Mouse (Mus musculus): ENCODE measurements at regions not wholly inside any gene's neighbourhood (a gene's known extent, or its start where the extent isn't known, plus 50 kb on each side); places are given as distances from the start of the nearest gene placed in this dataset.

- H3K4me2 ChIP-seq (replicated peaks; ENCODE audit: low read depth, low read length): no peak overlapping the region
- 89% methylated on average over 7 of the region's 7 CpGs for WGBS
- H3K4me3 ChIP-seq (ENCODE audit: low read depth, low read length): no peak overlapping the region
- H3K9me3 ChIP-seq (ENCODE audit: control insufficient read depth, low read length): no peaks in the 10 kb centered on the region
- no peak overlapping the region for H3K9ac ChIP-seq (ENCODE audit: low read depth, low read length)
- no peak for DNase-seq (ENCODE audit: low spot score)
- H3K27me3 ChIP-seq (ENCODE audit: control insufficient read depth, insufficient read depth, low read length): no peaks in the 10 kb centered on the region
- no peak overlapping the region for H3K27ac ChIP-seq (ENCODE audit: low read depth, low read length)
- no peak for ATAC-seq (ENCODE audit: low FRiP score)
- H3K36me3 ChIP-seq (ENCODE audit: control insufficient read depth, insufficient read depth, low read length): no peaks in the 10 kb centered on the region
- peaks cover 5% of the 10 kb centered on the region; the same call in 1 of the 2 replicates for H3K4me1 ChIP-seq (replicated peaks; ENCODE audit: control insufficient read depth, insufficient read depth, low read length)
Observed at GRCm38 (mm10) chr3:52190021-52190420, 78.1 kb upstream of the Foxo1 start.

- Histone ChIP-seq H3K36me3 (ENCODE audit: control insufficient read depth, insufficient read depth, low read length) (no peaks in the 10 kb centered on the region), H3K4me2 (replicated peaks; ENCODE audit: low read depth, low read length) (no peak overlapping the region), H3K9ac (ENCODE audit: low read depth, low read length) (no peak overlapping the region), H3K9me3 (ENCODE audit: control insufficient read depth, low read length) (no peaks in the 10 kb centered on the region), H3K27me3 (ENCODE audit: control insufficient read depth, insufficient read depth, low read length) (no peaks in the 10 kb centered on the region), H3K27ac (ENCODE audit: low read depth, low read length) (no peak overlapping the region), H3K4me1 (replicated peaks; ENCODE audit: control insufficient read depth, insufficient read depth, low read length) (no peaks in the 10 kb centered on the region), H3K4me3 (ENCODE audit: low read depth, low read length) (no peak overlapping the region)
- no peak for DNase-seq (ENCODE audit: low spot score)
- ATAC-seq (ENCODE audit: low FRiP score): no peak
- WGBS: 78% methylated on average over 7 of the region's 7 CpGs
Observed at GRCm38 (mm10) chr3:52193026-52193425, 75.1 kb upstream of the Foxo1 start.

DNA sequence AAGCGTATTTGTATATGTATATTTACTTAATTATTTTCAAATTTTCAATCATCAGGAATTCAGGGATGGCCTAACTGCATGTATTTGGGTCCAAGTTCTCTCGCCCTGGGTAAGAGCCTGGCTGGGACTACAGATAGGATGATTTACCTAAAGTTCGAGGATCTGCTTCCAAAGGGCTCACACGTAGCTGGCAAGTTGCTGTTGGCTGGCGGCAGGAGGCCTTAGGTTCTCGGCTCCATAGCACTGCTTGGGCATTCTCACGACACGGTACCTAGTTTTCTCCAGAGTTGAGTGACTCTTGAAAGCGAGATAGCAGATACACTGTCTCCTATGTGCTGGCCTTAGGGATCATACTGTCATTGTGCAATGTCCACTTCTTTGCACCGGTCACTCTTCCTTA, 73.9 kb upstream of the Foxo1 start:
- DNase-seq (ENCODE audit: low spot score) (no peak), ATAC-seq (ENCODE audit: low FRiP score) (no peak)
- H3K9me3 ChIP-seq (ENCODE audit: control insufficient read depth, low read length): no peaks in the 10 kb centered on the region
- no peaks in the 10 kb centered on the region for H3K4me1 ChIP-seq (replicated peaks; ENCODE audit: control insufficient read depth, insufficient read depth, low read length)
- H3K27ac ChIP-seq (ENCODE audit: low read depth, low read length): no peak overlapping the region
- H3K9ac ChIP-seq (ENCODE audit: low read depth, low read length): no peak overlapping the region
- no peak overlapping the region for H3K4me2 ChIP-seq (replicated peaks; ENCODE audit: low read depth, low read length)
- no peak overlapping the region for H3K4me3 ChIP-seq (ENCODE audit: low read depth, low read length)
- H3K27me3 ChIP-seq (ENCODE audit: control insufficient read depth, insufficient read depth, low read length): no peaks in the 10 kb centered on the region
- 88% methylated on average over 10 of the region's 10 CpGs for WGBS
- H3K36me3 ChIP-seq (ENCODE audit: control insufficient read depth, insufficient read depth, low read length): no peaks in the 10 kb centered on the region

DNA sequence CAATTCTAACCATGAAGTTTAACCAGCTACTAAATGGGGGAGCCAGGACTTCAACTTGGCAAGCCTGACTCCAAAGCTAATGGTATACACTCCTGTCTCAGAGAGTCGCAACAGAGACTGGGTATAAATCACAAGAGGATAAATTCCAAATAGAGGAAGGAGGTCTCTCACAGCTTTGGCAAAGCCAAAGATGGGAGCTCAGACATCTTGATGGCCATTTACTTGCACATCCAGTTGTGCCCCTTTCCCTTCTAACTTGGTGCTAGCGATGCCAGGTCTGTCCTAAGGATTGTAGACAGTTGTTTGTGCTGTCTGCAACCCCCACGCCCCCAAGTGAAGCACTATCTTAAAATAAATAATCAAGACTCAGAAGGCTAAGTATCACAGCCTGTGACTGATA, 72.7 kb upstream of the Foxo1 start:
- WGBS: 67% methylated on average over 3 of the region's 3 CpGs
- no peak for ATAC-seq (ENCODE audit: low FRiP score)
- no peak for DNase-seq (ENCODE audit: low spot score)
- peak overlapping the region; percentile 39; the same call in 1 of the 2 replicates for H3K4me3 ChIP-seq (ENCODE audit: low read depth, low read length)
- no peaks in the 10 kb centered on the region for H3K27me3 ChIP-seq (ENCODE audit: control insufficient read depth, insufficient read depth, low read length)
- no peaks in the 10 kb centered on the region for H3K9me3 ChIP-seq (ENCODE audit: control insufficient read depth, low read length)
- H3K27ac ChIP-seq (ENCODE audit: low read depth, low read length): no peak overlapping the region; the same call in 1 of the 2 replicates
- H3K4me1 ChIP-seq (replicated peaks; ENCODE audit: control insufficient read depth, insufficient read depth, low read length): no peaks in the 10 kb centered on the region
- peak overlapping the region; percentile 76; the same call in 1 of the 2 replicates for H3K9ac ChIP-seq (ENCODE audit: low read depth, low read length)
- H3K4me2 ChIP-seq (replicated peaks; ENCODE audit: low read depth, low read length): peak overlapping the region; percentile 84
- H3K36me3 ChIP-seq (ENCODE audit: control insufficient read depth, insufficient read depth, low read length): no peaks in the 10 kb centered on the region

- Histone ChIP-seq H3K4me2 (replicated peaks; ENCODE audit: low read depth, low read length) (peak overlapping the region; percentile 84), H3K36me3 (ENCODE audit: control insufficient read depth, insufficient read depth, low read length) (no peaks in the 10 kb centered on the region), H3K4me1 (replicated peaks; ENCODE audit: control insufficient read depth, insufficient read depth, low read length) (no peaks in the 10 kb centered on the region), H3K9ac (ENCODE audit: low read depth, low read length) (peak overlapping the region; percentile 76), H3K27me3 (ENCODE audit: control insufficient read depth, insufficient read depth, low read length) (no peaks in the 10 kb centered on the region), H3K4me3 (ENCODE audit: low read depth, low read length) (peak overlapping the region; percentile 39), H3K9me3 (ENCODE audit: control insufficient read depth, low read length) (no peaks in the 10 kb centered on the region), H3K27ac (ENCODE audit: low read depth, low read length) (peak overlapping the region; percentile 73)
- WGBS: 3% methylated on average over 34 of the region's 39 CpGs
- DNase-seq (ENCODE audit: low spot score): peak; percentile 92
- peak; percentile 89 for ATAC-seq (ENCODE audit: low FRiP score)
Observed at GRCm38 (mm10) chr3:52196047-52196935, 71.8 kb upstream of the Foxo1 start.

DNA sequence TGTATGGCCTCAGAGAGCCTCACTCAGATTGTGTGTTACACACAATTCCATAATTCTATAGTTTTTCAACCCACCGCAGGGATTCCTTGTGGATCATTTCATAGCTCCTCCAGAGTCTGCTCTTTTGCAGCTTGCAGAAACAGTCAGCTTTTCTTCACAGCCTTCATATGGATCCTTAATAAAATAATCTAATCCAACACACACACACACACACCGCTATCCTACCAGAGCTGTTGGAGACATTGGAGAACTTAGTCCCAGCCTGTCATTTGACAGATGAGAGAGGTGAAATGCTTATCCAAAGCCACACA, 71.2 kb upstream of the Foxo1 start:
- H3K4me3 ChIP-seq (ENCODE audit: low read depth, low read length): no peak overlapping the region
- H3K9ac ChIP-seq (ENCODE audit: low read depth, low read length): peak overlapping the region; percentile 31; the same call in 1 of the 2 replicates
- H3K27me3 ChIP-seq (ENCODE audit: control insufficient read depth, insufficient read depth, low read length): no peaks in the 10 kb centered on the region
- ATAC-seq (ENCODE audit: low FRiP score) (no peak), DNase-seq (ENCODE audit: low spot score) (no peak)
- no peaks in the 10 kb centered on the region for H3K9me3 ChIP-seq (ENCODE audit: control insufficient read depth, low read length)
- 62% methylated on average over 2 of the region's 2 CpGs for WGBS
- no peaks in the 10 kb centered on the region for H3K4me1 ChIP-seq (replicated peaks; ENCODE audit: control insufficient read depth, insufficient read depth, low read length)
- no peaks in the 10 kb centered on the region for H3K36me3 ChIP-seq (ENCODE audit: control insufficient read depth, insufficient read depth, low read length)
- H3K4me2 ChIP-seq (replicated peaks; ENCODE audit: low read depth, low read length): no peak overlapping the region; the same call in 1 of the 2 replicates
- peak overlapping the region; percentile 65; the same call in 1 of the 2 replicates for H3K27ac ChIP-seq (ENCODE audit: low read depth, low read length)

DNA sequence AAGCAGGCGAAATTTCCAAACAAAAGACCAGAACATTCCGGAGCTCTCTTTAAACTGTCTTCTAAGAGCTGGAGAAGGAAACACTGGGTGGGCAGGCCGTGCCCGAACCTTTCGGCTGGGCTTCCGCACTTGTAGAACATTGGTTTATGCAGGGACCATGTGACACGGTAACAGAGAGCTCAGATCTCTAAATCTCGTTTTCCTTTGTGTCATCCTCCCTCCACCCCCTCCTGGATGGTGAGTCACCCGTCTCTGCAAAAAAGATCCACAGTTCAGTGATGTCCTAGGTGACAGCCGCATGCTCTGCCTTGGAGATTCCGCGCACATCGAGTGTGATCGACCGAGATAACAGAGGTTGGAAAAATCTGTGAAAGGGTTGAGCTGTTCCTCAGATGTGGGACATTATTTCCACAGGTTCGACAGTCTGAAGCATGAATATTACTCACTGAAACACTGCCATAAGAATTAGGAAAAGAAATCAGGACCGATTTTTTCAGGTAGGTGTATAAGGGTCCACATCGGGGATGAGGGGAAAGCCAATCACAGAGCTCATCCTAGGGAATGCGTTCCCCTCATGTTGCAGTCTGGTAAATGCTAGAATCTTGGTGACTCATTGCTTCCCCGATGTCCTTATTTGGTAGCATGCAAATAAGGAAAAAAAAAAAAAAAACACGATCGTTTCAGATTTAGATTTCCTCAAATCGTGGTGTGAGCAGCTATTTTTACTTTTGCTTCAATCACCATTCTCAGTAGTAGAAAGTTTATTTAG, 70.0 kb upstream of the Foxo1 start:
- H3K9ac ChIP-seq (ENCODE audit: low read depth, low read length): no peak overlapping the region
- H3K36me3 ChIP-seq (ENCODE audit: control insufficient read depth, insufficient read depth, low read length): no peaks in the 10 kb centered on the region
- WGBS: 77% methylated on average over 23 of the region's 23 CpGs
- H3K4me2 ChIP-seq (replicated peaks; ENCODE audit: low read depth, low read length): no peak overlapping the region
- ATAC-seq (ENCODE audit: low FRiP score) (no peak), DNase-seq (ENCODE audit: low spot score) (no peak)
- no peaks in the 10 kb centered on the region for H3K9me3 ChIP-seq (ENCODE audit: control insufficient read depth, low read length)
- no peak overlapping the region for H3K27ac ChIP-seq (ENCODE audit: low read depth, low read length)
- H3K27me3 ChIP-seq (ENCODE audit: control insufficient read depth, insufficient read depth, low read length): no peaks in the 10 kb centered on the region
- H3K4me1 ChIP-seq (replicated peaks; ENCODE audit: control insufficient read depth, insufficient read depth, low read length): no peaks in the 10 kb centered on the region
- no peak overlapping the region for H3K4me3 ChIP-seq (ENCODE audit: low read depth, low read length)

DNA sequence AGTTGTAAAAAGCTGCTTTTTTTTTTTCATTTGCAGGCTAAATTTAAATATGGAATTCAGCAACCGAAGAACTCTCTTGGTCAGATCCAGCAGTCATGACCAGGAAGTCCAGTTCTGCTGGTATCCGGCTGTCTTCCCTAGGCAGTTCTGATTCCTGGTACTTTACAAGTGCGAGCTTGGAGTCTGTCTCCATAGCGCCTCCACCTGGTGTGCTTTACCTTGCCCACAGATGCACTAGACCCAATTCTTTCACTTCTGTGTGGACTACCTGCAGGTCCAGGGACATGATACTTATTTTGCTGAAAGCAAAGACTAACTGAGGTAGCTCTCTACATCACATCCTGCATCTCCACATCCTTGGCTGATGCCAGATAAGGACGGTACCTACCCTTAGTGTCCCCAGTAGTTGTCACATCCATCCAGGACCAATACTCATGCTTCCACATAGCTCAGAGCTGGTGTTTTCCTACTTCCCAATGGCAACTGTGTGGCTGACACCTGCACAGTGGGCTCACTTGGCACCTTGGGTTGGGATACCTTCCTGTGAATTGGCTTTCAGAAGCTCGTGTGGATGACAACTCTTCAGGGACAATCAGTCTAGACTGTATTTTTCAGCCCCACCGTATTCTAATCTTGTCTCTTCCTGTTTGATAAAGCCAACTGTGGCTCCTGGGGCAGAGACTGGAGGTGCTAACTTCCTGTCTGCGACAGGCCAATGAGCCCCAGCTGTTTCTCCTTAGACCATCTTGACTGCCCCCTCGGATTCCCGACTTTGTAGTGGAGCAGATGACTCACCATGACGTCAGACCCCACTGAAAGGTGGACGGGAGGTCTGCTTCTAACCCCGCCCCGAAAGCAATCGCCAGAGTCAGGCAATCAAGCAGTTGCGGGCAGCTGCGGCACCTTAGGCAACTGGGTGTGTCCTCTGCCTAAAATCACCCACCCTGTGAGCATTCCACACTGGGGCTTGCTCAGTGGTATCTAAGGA, 69.1 kb upstream of the Foxo1 start:
- Histone ChIP-seq H3K27me3 (ENCODE audit: control insufficient read depth, insufficient read depth, low read length) (no peaks in the 10 kb centered on the region), H3K36me3 (ENCODE audit: control insufficient read depth, insufficient read depth, low read length) (no peaks in the 10 kb centered on the region), H3K27ac (ENCODE audit: low read depth, low read length) (no peak overlapping the region), H3K4me3 (ENCODE audit: low read depth, low read length) (no peak overlapping the region), H3K4me2 (replicated peaks; ENCODE audit: low read depth, low read length) (no peak overlapping the region), H3K9ac (ENCODE audit: low read depth, low read length) (no peak overlapping the region), H3K4me1 (replicated peaks; ENCODE audit: control insufficient read depth, insufficient read depth, low read length) (no peaks in the 10 kb centered on the region), H3K9me3 (ENCODE audit: control insufficient read depth, low read length) (no peaks in the 10 kb centered on the region)
- DNase-seq (ENCODE audit: low spot score) (no peak), ATAC-seq (ENCODE audit: low FRiP score) (no peak)
- 72% methylated on average over 17 of the region's 17 CpGs for WGBS
